Mouse (Mus musculus) liver, postnatal 0 days (tissue): ENCODE results near the gene Rinl.

Experiments
- CTCF ChIP-seq: sonication (generic); IDR thresholded peaks from 2 replicates; pipeline ENCODE4 v1.5.1; 2016; ENCODE audit warnings: antibody characterized with exemption, low read depth
- EP300 ChIP-seq: IDR thresholded peaks from 2 replicates; pipeline ENCODE4 v1.6.1; 2016; ENCODE audit warnings: antibody characterized with exemption, low read depth, mild to moderate bottlenecking

- TF ChIP-seq CTCF (no peak), EP300 (no peak)
Observed at GRCm38 (mm10) chr7:28741368-28741708, 47.4 kb upstream of the Rinl start.
